Mouse (Mus musculus): ENCODE measurements around the gene Isca1. TPM values are rescaled to one million over a fixed set of nuclear protein-coding genes. Genes with fewer than 3 reads are reported as not detected.

Gene Isca1
- total and polyA plus RNA-seq, 3 experiments, result 59.3 to 107 (median 104) TPM

Other genes with a start within 250 kb of the Isca1 start
- 10 to 100 TPM; 38.9 to 45.7 TPM for gene Agtpbp1, start 184.6 kb downstream of the Isca1 start, total RNA-seq (2021)
- gene Agtpbp1, start 184.6 kb downstream of the Isca1 start, polyA plus RNA-seq (2012; rRNA removed), result 2.9 and 4.3 TPM in 2 replicates
- gene Naa35, start 184.6 kb downstream of the Isca1 start, total RNA-seq (2021), result 10 to 100 TPM; 52.4 to 63.3 TPM
- 12.4 and 17.6 TPM in 2 replicates for gene Naa35, start 184.6 kb downstream of the Isca1 start, polyA plus RNA-seq (2012; rRNA removed)
- gene Golm1, start 94.0 kb downstream of the Isca1 start, total RNA-seq (2021), result 10 to 100 TPM in 1 of 2 experiments, 1 to 10 TPM in 1; 6.7 to 10.4 TPM
- 1.2 and 1.4 TPM in 2 replicates for gene Golm1, start 94.0 kb downstream of the Isca1 start, polyA plus RNA-seq (2012; rRNA removed)
- gene 4921517D22Rik, start 75.7 kb downstream of the Isca1 start, total RNA-seq (2021), result not detected
- gene 4921517D22Rik, start 75.7 kb downstream of the Isca1 start, polyA plus RNA-seq (2012; rRNA removed), result not detected in 2 replicates
- gene Spata31d1a, start 59.5 kb downstream of the Isca1 start, total RNA-seq (2021), result not detected
- not detected in 2 replicates for gene Spata31d1a, start 59.5 kb downstream of the Isca1 start, polyA plus RNA-seq (2012; rRNA removed)
- not detected for gene Spata31d1b, start 57.5 kb downstream of the Isca1 start, total RNA-seq (2021)
- gene Spata31d1b, start 57.5 kb downstream of the Isca1 start, polyA plus RNA-seq (2012; rRNA removed), result not detected in 2 replicates
- gene Spata31d1d, start 38.1 kb downstream of the Isca1 start, total RNA-seq (2021), result not detected
- not detected in 2 replicates for gene Spata31d1d, start 38.1 kb downstream of the Isca1 start, polyA plus RNA-seq (2012; rRNA removed)
- not detected for gene 1700014D04Rik, start 23.1 kb downstream of the Isca1 start, total RNA-seq (2021)
- 0.03 TPM in 1 of 2 replicates, not detected in the other for gene 1700014D04Rik, start 23.1 kb downstream of the Isca1 start, polyA plus RNA-seq (2012; rRNA removed)
- not detected for gene Gm49354, start 12.4 kb upstream of the Isca1 start, total RNA-seq (2021)
- not detected in 2 replicates for gene Gm49354, start 12.4 kb upstream of the Isca1 start, polyA plus RNA-seq (2012; rRNA removed)
- 10 to 100 TPM; 60.9 to 79.3 TPM for gene Tut7, start 53.3 kb upstream of the Isca1 start, total RNA-seq (2021)
- 14.8 and 16.4 TPM in 2 replicates for gene Tut7, start 53.3 kb upstream of the Isca1 start, polyA plus RNA-seq (2012; rRNA removed)